Mouse (Mus musculus): ENCODE data around the gene Wnt5b.

The Wnt5b gene

GRCm38 (mm10) chr6:119418392-119419251 is 125.5 kb downstream of the Wnt5b start:
- no peak for DNase-seq (ENCODE audit: low read depth in 2 of 2, low spot score in 2 of 2)

GRCm38 (mm10) chr6:119417821-119418220 is 126.3 kb downstream of the Wnt5b start:
- DNase-seq (ENCODE audit: low read depth in 2 of 2, low spot score in 2 of 2): no peak

DNA sequence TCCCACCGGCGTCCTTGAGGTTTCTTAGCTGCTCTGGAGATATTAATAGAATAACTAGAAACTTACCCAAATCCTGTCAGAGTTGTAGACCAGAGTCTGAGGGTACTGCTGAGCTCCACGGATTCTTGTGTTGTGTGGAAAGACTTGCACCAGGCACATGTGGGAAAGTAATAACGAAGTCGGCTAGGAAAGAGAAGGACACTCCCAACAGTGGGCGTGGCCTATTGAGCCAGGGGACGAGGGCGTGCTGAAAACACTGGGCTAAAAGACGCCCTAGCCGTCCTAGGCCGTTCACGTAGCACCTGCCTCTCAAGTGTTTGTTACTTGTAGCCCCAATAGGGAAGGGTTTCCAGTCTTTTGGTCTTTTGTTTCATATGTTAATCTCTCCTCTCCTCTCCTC is 126.8 kb downstream of the Wnt5b start, which contains the start of gene Adipor2:
Gene Adipor2 (minus strand): TSS at position 351 of the 400 bp plus-strand sequence.
- no peak for DNase-seq (ENCODE audit: low read depth in 2 of 2, low spot score in 2 of 2)

- no peak for DNase-seq (ENCODE audit: low read depth in 2 of 2, low spot score in 2 of 2)
Measured at GRCm38 (mm10) chr6:119416643-119417042, 127.5 kb downstream of the Wnt5b start.

GRCm38 (mm10) chr6:119414262-119415043 is 129.7 kb downstream of the Wnt5b start:
- no peak for DNase-seq (ENCODE audit: low read depth in 2 of 2, low spot score in 2 of 2)

GRCm38 (mm10) chr6:119412588-119412987 is 131.6 kb downstream of the Wnt5b start:
- no peak for DNase-seq (ENCODE audit: low read depth in 2 of 2, low spot score in 2 of 2)

DNA sequence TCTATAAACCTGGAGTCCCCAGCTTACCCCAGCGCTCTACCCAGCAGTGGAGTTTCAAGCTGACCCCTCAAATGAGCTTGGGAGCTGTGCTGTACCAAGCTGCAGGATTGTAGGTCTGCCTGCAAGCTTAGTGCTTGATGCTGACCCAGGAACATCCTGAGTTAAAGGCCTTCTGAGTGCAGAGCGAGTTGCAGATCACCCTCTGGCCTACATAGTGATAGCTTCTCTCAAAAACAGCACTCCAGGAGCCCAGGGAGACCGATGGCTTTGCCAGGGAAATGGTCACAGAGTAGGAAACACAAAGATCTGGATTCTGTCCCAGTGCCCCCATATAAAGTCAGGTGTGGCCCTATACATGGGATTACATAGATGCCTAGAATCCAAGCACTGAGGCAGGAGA is 132.6 kb downstream of the Wnt5b start:
- DNase-seq (ENCODE audit: low read depth in 2 of 2, low spot score in 2 of 2): no peak

DNA sequence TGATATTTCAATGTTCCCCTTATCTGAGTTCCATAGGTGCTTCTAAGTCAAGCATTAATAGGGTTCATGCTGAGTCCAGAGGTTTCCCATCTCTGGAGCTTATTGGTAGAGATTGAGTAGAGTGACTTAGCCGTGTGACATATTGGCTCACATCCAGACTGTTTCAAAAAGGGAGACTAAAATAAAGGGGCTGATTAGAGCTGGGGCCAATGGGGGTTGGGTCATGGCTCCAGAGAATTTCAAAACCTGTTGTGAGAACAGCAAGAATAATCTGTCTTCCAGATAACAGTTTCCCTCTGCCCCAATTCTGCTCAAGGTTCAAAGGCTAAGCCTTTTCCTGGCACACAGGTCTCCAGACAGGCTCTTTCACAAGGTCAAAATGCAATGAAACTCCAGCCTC is 134.4 kb downstream of the Wnt5b start:
- no peak for DNase-seq (ENCODE audit: low read depth in 2 of 2, low spot score in 2 of 2)

DNA sequence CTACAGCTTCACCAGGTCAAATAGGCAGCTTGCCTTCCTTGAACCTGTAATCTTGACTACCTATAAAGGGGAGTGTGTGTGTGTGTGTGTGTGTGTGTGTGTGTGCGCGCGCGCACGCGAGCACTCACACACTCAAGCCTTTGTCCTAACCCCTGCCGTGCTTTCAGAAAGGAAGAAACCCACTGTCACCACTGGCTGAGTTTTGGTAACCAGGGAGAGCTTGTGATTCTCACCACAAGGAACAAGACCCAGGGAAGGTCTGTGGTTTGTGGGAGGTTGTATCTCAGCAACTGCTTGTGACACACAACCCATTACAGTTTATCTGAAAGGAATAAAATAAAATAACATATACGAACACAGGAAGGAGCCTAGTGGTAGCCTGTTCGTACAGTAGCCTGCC is 135.6 kb downstream of the Wnt5b start:
- peak; percentile 59 to 60 for DNase-seq (ENCODE audit: low read depth in 2 of 2, low spot score in 2 of 2)

DNA sequence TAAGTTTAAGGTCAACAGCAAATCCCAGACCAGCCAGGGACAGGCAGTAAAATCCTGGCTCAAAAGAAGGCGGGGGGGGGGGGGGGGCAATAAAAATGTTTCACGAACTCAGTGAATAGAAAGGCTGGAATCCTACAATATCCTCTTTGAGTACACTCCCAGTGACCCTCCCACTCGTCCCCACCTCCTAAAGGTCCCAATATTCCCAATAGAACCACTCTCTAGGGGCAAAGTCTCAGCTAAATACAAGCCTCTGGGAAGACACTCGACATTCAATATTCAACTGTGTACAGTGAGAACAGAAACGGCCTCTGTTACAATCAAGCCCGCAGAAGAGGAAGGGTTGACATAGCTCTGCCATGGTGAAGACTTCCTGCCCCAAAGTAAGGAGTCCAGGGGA is 136.3 kb downstream of the Wnt5b start:
- DNase-seq (ENCODE audit: low read depth in 2 of 2, low spot score in 2 of 2): no peak

- DNase-seq (ENCODE audit: low read depth in 2 of 2, low spot score in 2 of 2): no peak
Measured at GRCm38 (mm10) chr6:119406528-119406927, 137.6 kb downstream of the Wnt5b start.

DNA sequence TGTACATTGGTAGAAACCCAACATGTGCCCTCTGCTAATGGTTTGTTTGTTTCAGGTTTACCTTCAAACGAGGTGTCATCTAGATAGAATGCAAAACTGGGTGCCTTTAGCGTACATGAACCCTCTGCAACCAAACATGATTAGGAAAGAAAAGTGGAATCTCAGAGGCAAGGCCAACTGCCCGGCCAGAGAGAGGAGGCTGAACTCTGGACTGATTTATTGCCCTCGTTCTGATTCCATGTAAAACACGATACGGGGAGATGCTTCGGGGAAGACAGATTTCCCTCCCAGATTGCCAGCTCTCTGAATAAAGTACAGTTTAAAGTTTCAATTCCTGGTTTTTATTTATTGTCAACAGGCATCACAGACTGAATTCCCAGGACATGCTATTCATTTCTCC is 138.8 kb downstream of the Wnt5b start:
- DNase-seq (ENCODE audit: low read depth in 2 of 2, low spot score in 2 of 2): no peak

DNA sequence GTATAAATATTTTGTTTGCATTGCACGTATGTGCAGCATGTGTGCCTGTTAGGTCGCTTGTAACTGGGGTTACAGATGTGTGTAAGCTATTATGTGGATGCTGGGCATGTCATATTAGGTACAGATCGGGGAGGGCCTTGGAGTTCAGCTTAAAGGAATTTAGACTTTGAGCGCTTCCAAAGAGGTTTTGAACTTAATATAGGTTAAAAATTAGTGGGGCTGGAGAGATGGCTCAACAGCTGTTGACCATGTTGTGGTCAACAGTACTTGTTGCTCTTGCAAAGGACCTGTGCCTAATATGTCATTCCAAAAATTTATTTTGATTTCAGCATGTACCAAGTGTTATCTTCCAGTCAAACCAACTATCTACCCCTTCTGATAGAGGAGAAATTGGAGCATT is 139.3 kb downstream of the Wnt5b start:
- no peak for DNase-seq (ENCODE audit: low read depth in 2 of 2, low spot score in 2 of 2)

DNA sequence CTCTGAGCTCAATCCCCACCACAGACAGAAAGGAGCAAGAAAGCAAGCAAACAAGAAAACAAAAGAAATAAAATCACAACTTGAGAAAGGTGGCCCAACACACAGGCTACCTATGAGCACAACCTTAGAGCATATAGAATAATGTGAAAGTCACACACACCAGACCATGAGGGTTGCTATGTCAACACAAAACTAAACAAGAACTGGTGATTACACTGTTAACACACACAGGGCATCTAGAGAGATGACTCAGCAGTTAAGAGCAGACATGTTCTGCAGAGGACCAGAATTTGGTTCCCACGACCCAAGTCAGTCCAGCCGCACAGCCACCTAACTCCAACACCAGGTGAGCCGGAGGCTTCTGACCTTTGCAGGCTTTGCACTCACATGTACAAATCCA is 141.2 kb downstream of the Wnt5b start:
- no peak for DNase-seq (ENCODE audit: low read depth in 2 of 2, low spot score in 2 of 2)

DNA sequence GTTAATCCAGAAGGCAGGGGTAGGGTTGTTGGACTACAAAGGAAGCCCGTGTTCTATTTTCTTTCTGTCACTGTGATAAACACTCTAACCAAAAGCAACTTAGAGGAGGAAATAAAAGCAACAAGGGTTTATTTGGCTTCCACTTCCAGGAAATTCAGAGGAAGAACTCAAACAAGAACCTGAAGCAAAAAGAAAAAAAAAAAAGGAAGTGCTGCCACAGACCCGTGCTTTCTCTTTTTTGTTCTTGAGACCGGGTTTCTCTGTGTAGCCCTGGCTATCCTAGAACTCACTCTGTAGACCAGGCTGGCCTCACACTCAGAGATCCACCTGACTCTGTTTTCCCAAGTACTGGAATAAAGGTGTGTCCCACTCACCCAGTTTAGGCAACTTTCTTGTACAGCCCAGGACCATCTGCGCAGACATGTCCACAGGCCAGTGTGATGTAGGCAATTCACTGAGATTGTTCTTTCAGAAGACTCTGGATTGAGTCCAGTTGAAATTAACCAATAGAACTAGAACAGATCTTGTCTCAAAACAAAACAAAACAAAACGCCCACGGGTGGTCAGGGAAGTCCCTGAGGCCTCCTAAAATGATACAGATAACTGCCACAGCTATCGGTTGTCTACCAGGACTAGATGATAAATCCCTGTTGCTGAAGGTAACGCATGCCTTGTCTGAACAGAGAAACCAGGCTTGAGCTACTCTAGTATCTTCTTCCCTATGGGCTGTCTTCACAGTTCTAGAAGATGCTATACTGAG is 142.4 kb downstream of the Wnt5b start:
- no peak for DNase-seq (ENCODE audit: low read depth in 2 of 2, low spot score in 2 of 2)

DNA sequence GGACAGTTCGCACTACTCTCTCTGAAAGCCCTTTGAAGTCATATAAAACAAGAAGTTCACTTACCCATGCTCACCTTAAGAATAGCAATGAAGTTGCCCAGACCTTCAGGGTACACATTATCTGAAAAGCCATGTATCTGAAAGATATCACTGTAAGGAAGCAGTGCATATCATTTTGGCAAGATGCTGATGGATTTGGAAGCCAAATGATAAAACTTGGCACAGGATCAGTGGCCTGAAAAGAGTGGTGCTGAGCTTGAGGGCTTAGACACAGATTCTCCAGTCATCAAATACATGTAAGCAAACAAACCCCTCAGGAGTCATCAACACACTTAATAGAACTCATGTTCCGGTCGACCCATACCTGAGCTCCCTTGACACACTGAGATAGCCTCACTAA is 143.5 kb downstream of the Wnt5b start:
- DNase-seq (ENCODE audit: low read depth in 2 of 2, low spot score in 2 of 2): no peak

GRCm38 (mm10) chr6:119399371-119399770 is 144.8 kb downstream of the Wnt5b start:
- DNase-seq (ENCODE audit: low read depth in 2 of 2, low spot score in 2 of 2): no peak

DNA sequence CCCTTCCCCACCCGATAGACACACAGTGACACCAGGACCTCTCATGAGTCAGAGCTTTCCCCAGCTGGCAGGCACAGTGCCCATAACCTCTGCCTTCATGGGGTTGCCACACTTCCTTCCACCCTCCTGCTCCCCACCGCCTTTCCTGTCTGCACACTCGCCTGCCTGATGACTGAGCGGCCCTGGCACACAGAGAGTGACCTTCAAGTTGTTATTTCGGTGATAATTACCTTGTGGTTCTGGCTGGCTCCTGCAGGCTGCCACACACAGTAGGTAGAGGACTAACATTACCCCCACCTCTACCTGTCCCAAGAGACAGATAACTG is 147.9 kb downstream of the Wnt5b start:
- peak in 1 of 2 experiments; percentile 23 for DNase-seq (ENCODE audit: low read depth in 2 of 2, low spot score in 2 of 2)

GRCm38 (mm10) chr6:119395421-119396308 is 148.5 kb downstream of the Wnt5b start:
- DNase-seq (ENCODE audit: low read depth in 2 of 2, low spot score in 2 of 2): no peak

DNA sequence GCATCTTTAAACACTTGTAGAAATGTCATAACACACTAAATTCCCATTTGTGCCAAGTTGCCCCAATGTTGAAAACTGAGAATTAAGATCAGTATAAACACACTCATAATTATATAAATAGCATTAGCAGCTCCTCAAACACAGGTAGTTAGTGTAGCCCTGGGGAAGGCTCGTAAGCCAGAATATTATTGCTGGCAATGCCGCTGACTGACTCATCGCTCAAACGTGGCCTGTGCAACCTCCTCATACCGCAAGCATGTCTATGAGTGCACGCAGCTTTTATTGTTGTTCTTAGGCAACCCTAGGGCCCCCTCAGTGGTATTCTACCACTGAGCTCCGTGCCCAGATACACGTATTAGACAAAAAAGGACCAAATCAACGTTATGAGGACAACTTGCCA is 151.3 kb downstream of the Wnt5b start:
- DNase-seq (ENCODE audit: low read depth in 2 of 2, low spot score in 2 of 2): no peak

DNA sequence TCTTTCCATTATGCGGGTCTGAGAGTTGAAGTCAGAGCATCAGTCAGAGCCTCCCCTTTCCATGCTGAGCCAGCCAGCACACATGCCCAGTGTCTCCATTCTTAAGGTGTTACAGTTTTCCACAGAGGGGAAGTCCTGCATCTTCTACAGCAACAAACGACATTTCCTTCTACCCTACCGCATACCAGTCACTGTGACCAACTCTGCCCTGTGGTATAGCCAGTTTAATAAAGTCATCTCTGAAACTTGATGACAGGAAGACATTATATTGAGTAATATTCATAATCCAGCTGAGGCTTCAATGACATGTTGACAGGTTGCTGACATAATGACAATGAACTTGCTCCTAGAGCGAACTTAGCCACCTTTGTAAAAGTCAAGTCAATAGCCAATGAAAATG is 153.4 kb downstream of the Wnt5b start:
- DNase-seq (ENCODE audit: low read depth in 2 of 2, low spot score in 2 of 2): no peak
